Mouse (Mus musculus): ENCODE data around the gene Gm20388. TPM values are rescaled to one million over a fixed set of nuclear protein-coding genes. Genes with fewer than 3 reads are reported as not detected.

Gene Gm20388
- polyA plus RNA-seq, 1 experiment from 2014 or later: not detected

- H3K9ac ChIP-seq (ENCODE audit: low read length): no peak overlapping the region
- peak; percentile 90 for DNase-seq (ENCODE audit: low spot score)
- H3K4me1 ChIP-seq (replicated peaks; ENCODE audit: control insufficient read depth, insufficient read depth): no peaks in the 10 kb centered on the region
- ATAC-seq (ENCODE audit: low FRiP score, low TSS enrichment): peak; percentile 71
- TF ChIP-seq EP300 (optimal IDR thresholded peaks at IDR 0.05): no peak
- peak; percentile 98 for TF ChIP-seq CTCF (IDR thresholded peaks at IDR 0.05; ENCODE audit: low read depth)
- no peaks in the 10 kb centered on the region for H3K36me3 ChIP-seq (ENCODE audit: control insufficient read depth, insufficient read depth, low read length)
- no peak overlapping the region for H3K27ac ChIP-seq (replicated peaks)
- WGBS: 4% methylated on average over 5 of the region's 5 CpGs
- H3K4me3 ChIP-seq (ENCODE audit: low read depth, low read length): no peak overlapping the region
- H3K27me3 ChIP-seq (ENCODE audit: control insufficient read depth, insufficient read depth, low read length): no peaks in the 10 kb centered on the region
- no peaks in the 10 kb centered on the region for H3K9me3 ChIP-seq (ENCODE audit: control insufficient read depth, low read length)
- H3K4me2 ChIP-seq (replicated peaks; ENCODE audit: low read depth): no peak overlapping the region
Measured at GRCm38 (mm10) chr8:122273152-122273551, 2362.5 kb downstream of the Gm20388 start.

GRCm38 (mm10) chr8:122273826-122274225 is 2363.2 kb downstream of the Gm20388 start:
- Histone ChIP-seq H3K4me1 (replicated peaks; ENCODE audit: control insufficient read depth, insufficient read depth) (no peaks in the 10 kb centered on the region), H3K9me3 (ENCODE audit: control insufficient read depth, low read length) (no peaks in the 10 kb centered on the region), H3K4me3 (ENCODE audit: low read depth, low read length) (no peak overlapping the region), H3K4me2 (replicated peaks; ENCODE audit: low read depth) (no peak overlapping the region), H3K36me3 (ENCODE audit: control insufficient read depth, insufficient read depth, low read length) (no peaks in the 10 kb centered on the region), H3K27me3 (ENCODE audit: control insufficient read depth, insufficient read depth, low read length) (no peaks in the 10 kb centered on the region), H3K9ac (ENCODE audit: low read length) (no peak overlapping the region), H3K27ac (replicated peaks) (no peak overlapping the region)
- TF ChIP-seq CTCF (IDR thresholded peaks at IDR 0.05; ENCODE audit: low read depth) (no peak), EP300 (optimal IDR thresholded peaks at IDR 0.05) (no peak)
- 29% methylated on average over 7 of the region's 7 CpGs for WGBS
- no peak for ATAC-seq (ENCODE audit: low FRiP score, low TSS enrichment)
- peak; percentile 28 for DNase-seq (ENCODE audit: low spot score)

- Histone ChIP-seq H3K27ac (replicated peaks) (no peak overlapping the region), H3K9me3 (ENCODE audit: control insufficient read depth, low read length) (no peaks in the 10 kb centered on the region)
Measured at GRCm38 (mm10) chr8:122274651-122275391, 2364.2 kb downstream of the Gm20388 start.

GRCm38 (mm10) chr8:122276308-122276707 is 2365.7 kb downstream of the Gm20388 start:
- H3K27me3 ChIP-seq (ENCODE audit: control insufficient read depth, insufficient read depth, low read length): no peaks in the 10 kb centered on the region
- ATAC-seq (ENCODE audit: low FRiP score, low TSS enrichment): no peak
- WGBS: 84% methylated on average over 5 of the region's 5 CpGs
- H3K4me1 ChIP-seq (replicated peaks; ENCODE audit: control insufficient read depth, insufficient read depth): peaks cover 5% of the 10 kb centered on the region; the same call in 1 of the 2 replicates
- no peaks in the 10 kb centered on the region for H3K9me3 ChIP-seq (ENCODE audit: control insufficient read depth, low read length)
- no peak overlapping the region for H3K9ac ChIP-seq (ENCODE audit: low read length)
- H3K4me3 ChIP-seq (ENCODE audit: low read depth, low read length): no peak overlapping the region
- no peak for DNase-seq (ENCODE audit: low spot score)
- H3K4me2 ChIP-seq (replicated peaks; ENCODE audit: low read depth): no peak overlapping the region
- H3K27ac ChIP-seq (replicated peaks): no peak overlapping the region
- no peaks in the 10 kb centered on the region for H3K36me3 ChIP-seq (ENCODE audit: control insufficient read depth, insufficient read depth, low read length)
- no peak for TF ChIP-seq CTCF (IDR thresholded peaks at IDR 0.05; ENCODE audit: low read depth)
- TF ChIP-seq EP300 (optimal IDR thresholded peaks at IDR 0.05): no peak

More at GRCm38 (mm10) chr8:122274651-122275391, 2364.2 kb downstream of the Gm20388 start:
- H3K36me3 ChIP-seq (ENCODE audit: control insufficient read depth, insufficient read depth, low read length): no peaks in the 10 kb centered on the region
- H3K4me3 ChIP-seq (ENCODE audit: low read depth, low read length): no peak overlapping the region
- DNase-seq (ENCODE audit: low spot score): no peak
- H3K27me3 ChIP-seq (ENCODE audit: control insufficient read depth, insufficient read depth, low read length): no peaks in the 10 kb centered on the region
- no peaks in the 10 kb centered on the region for H3K4me1 ChIP-seq (replicated peaks; ENCODE audit: control insufficient read depth, insufficient read depth)
- H3K9ac ChIP-seq (ENCODE audit: low read length): no peak overlapping the region
- TF ChIP-seq EP300 (optimal IDR thresholded peaks at IDR 0.05) (no peak), CTCF (IDR thresholded peaks at IDR 0.05; ENCODE audit: low read depth) (no peak)
- ATAC-seq (ENCODE audit: low FRiP score, low TSS enrichment): no peak
- 72% methylated on average over 11 of the region's 11 CpGs for WGBS
- H3K4me2 ChIP-seq (replicated peaks; ENCODE audit: low read depth): no peak overlapping the region

- 67% methylated on average over 18 of the region's 18 CpGs for WGBS
- Histone ChIP-seq H3K4me3 (ENCODE audit: low read depth, low read length) (no peak overlapping the region), H3K27me3 (ENCODE audit: control insufficient read depth, insufficient read depth, low read length) (no peaks in the 10 kb centered on the region), H3K4me2 (replicated peaks; ENCODE audit: low read depth) (no peak overlapping the region), H3K9me3 (ENCODE audit: control insufficient read depth, low read length) (no peaks in the 10 kb centered on the region), H3K4me1 (replicated peaks; ENCODE audit: control insufficient read depth, insufficient read depth) (peaks cover 5% of the 10 kb centered on the region; the same call in 1 of the 2 replicates), H3K9ac (ENCODE audit: low read length) (no peak overlapping the region), H3K27ac (replicated peaks) (no peak overlapping the region), H3K36me3 (ENCODE audit: control insufficient read depth, insufficient read depth, low read length) (no peaks in the 10 kb centered on the region)
- peak; percentile 41; the same call in 1 of the 2 replicates for TF ChIP-seq CTCF (IDR thresholded peaks at IDR 0.05; ENCODE audit: low read depth)
- TF ChIP-seq EP300 (optimal IDR thresholded peaks at IDR 0.05): no peak
- DNase-seq (ENCODE audit: low spot score) (no peak), ATAC-seq (ENCODE audit: low FRiP score, low TSS enrichment) (no peak)
Measured at GRCm38 (mm10) chr8:122277204-122277995, 2366.8 kb downstream of the Gm20388 start.
